Mouse (Mus musculus): ENCODE data around the gene Ube2j1. TPM values are rescaled to one million over a fixed set of nuclear protein-coding genes. Genes with fewer than 3 reads are reported as not detected.

Ube2j1 gene
- 90.3 to 104 TPM (median 99.5 TPM) in 4 replicates for total RNA-seq (2023)

DNA sequence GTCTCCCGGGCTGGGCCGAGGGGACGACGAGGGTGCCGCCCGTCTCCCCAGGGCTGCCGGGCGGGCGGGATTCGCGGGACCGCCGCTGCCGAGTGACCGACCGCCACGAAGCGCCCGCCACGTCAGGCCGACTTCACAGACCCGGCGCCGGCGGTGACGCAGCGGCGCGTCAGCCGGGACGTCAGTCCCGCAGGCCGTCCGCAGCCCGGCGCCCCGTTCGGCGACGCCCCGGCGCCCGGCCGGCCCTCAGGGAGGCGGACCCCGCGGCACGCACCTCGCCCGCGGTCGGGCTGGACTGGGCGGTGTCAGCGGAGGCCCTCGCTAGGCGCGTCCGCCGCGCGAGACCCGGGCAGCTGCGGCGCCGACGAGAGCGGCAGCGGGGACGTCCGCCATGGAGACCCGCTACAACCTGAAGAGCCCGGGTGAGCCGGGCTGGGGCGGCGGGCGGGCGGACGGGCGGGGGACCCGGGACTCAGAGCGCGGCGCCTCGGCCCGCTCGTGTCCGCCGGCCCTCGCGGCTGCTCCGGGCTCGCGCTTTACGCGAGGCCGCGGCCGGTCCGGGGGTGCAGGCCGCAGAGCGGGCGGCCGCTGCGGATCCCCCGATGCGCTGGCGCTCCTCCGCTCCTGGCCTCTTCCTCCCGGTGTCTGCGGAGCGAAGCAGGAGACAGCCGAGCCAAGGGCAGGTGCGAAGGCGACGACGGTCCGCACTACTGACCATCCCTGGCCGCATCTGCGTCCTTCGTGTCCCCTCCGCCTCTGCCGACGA lies at the start of gene Ube2j1:
Gene Ube2j1, plus strand, starts transcription at position 222 of the 766 bp plus-strand sequence.

DNA sequence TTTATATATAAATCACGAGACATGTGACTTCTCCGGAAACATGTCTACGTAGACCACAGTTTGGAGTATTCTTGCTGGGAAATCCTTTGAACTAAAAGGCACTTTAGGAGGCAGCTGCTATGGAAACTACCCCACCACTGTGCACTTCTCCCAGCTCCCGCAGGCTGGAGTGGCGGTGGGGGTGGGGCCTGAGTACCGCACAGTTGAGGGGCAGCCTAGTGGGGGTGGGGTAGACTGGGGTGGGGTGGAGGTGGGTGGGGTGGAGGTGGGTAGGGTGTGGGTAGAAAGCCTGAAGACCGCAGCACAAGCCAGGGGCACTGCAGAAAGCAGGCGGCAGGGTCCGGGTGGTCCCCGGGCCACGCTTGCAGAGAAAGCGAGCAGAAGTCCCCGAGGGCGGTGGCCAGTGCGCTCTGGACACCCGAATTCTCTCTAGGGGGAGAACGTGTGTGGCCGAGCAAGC lies 48.5 kb upstream of the Ube2j1 start, which contains the start of gene Rragd:
Gene Rragd, plus strand, starts transcription at position 322 of the 460 bp plus-strand sequence.

DNA sequence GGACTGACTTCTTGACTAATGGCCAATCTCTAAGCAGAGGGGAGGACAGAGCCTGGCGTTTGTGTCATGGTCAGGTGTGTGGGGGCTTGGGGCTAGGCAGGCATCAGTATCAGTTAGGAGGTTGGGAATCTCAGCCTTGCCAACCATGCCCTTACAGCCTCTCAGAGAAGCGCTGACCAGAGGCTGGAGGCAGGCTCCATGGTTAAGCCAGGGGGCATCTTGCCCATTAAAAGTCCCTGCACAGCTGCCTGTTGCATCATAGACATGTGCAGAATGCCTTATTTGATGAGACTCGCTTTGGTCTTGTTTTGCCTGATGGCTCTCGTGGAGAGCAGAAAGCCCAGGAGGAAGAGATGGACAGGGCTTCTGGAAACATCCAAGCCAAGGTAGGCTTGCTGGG lies 31.8 kb downstream of the Ube2j1 start, which contains the start of gene Gabrr2:
Gene Gabrr2, plus strand, starts transcription at position 19 of the 400 bp plus-strand sequence.

Other genes with a start within 250 kb of the Ube2j1 start
- 19.7 to 21.8 TPM (median 20.7 TPM) in 4 replicates for gene Lyrm2, start 231.2 kb upstream of the Ube2j1 start, total RNA-seq (2023)
- 0.63 to 1.6 TPM (median 0.72 TPM) in 4 replicates for gene Ankrd6, start 80.6 kb upstream of the Ube2j1 start, total RNA-seq (2023)
- gene Rragd, start 48.4 kb upstream of the Ube2j1 start, total RNA-seq (2023), result 3.2 to 4.5 TPM (median 4.0 TPM) in 4 replicates
- gene Gabrr2, start 31.6 kb downstream of the Ube2j1 start, total RNA-seq (2023), result 2.9 TPM in 1 of 4 replicates, not detected in the others
- gene Gabrr1, start 101.1 kb downstream of the Ube2j1 start, total RNA-seq (2023), result not detected in 4 replicates
- gene Pm20d2, start 158.3 kb downstream of the Ube2j1 start, total RNA-seq (2023), result 0.57 TPM in 1 of 4 replicates, not detected in the others
- gene Srsf12, start 177.6 kb downstream of the Ube2j1 start, total RNA-seq (2023), result 0.24 TPM in 1 of 4 replicates, not detected in the others

Data from B cell, adult 62 days (primary cell).